Mouse (Mus musculus): Measurements from ENCODE around the gene Mib2. TPM values are rescaled to one million over a fixed set of nuclear protein-coding genes. Genes with fewer than 3 reads are reported as not detected.

Gene Mib2
- polyA plus RNA-seq, 2 experiments, result 1.8 to 4.8 TPM

DNA sequence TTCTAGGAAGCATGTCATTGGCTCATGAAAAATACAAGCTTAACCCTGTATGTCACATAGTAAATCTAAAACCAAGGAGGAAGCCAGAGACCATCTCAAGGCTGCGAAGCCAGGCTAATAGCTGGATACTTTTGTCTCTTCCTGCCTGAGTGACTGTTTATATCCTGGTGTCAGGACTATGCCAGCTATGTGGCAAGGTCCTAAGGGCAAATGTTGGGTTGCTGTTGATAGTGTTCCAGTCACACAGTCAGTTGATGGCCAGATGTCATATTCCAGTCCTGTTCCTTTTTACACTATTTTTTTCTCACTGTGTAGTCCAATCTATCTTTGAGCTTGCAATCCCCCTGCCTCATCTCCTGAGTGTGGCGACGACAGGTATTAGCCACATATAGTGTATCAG lies 55.7 kb downstream of the Mib2 start:
- H3K27me3 ChIP-seq (ENCODE audit: control insufficient read depth, insufficient read depth, low read length), result no peaks in the 10 kb centered on the region
- WGBS (ENCODE audit: insufficient replicate concordance), result 85% methylated on average over 3 of the region's 3 CpGs
- H3K4me2 ChIP-seq (ENCODE audit: low read depth), result no peak overlapping the region
- H3K4me3 ChIP-seq (ENCODE audit: insufficient read depth in 1 of 2, low read depth in 2 of 2, low read length in 2 of 2), result no peak overlapping the region
- no peak for DNase-seq (ENCODE audit: low read depth in 3 of 3, low spot score in 3 of 3)
- TF ChIP-seq EP300 (IDR thresholded peaks at IDR 0.05; ENCODE audit: low read depth), result no peak
- no peak for TF ChIP-seq CTCF (IDR thresholded peaks at IDR 0.05; ENCODE audit: low read depth)
- H3K9ac ChIP-seq (replicated peaks), result no peak overlapping the region
- ATAC-seq (ENCODE audit: insufficient read depth), result no peak
- H3K4me1 ChIP-seq (replicated peaks; ENCODE audit: control insufficient read depth in 2 of 2, insufficient read depth in 2 of 2, low read length in 1 of 2), result peaks cover 0 to 1% of the 10 kb centered on the region in 2 experiments; a peak in 2 of 4 replicates
- H3K36me3 ChIP-seq (replicated peaks; ENCODE audit: control insufficient read depth, insufficient read depth, low read depth), result peaks cover 53% of the 10 kb centered on the region
- H3K27ac ChIP-seq, result no peak overlapping the region
- no peaks in the 10 kb centered on the region for H3K9me3 ChIP-seq (ENCODE audit: control insufficient read depth, low read length)

GRCm38 (mm10) chr4:155611860-155612259 lies 57.1 kb downstream of the Mib2 start:
- 75% methylated on average over 3 of the region's 3 CpGs for WGBS (ENCODE audit: insufficient replicate concordance)
- ATAC-seq (ENCODE audit: insufficient read depth) (no peak), DNase-seq (ENCODE audit: low read depth in 3 of 3, low spot score in 3 of 3) (no peak)
- H3K4me3 ChIP-seq (ENCODE audit: insufficient read depth in 1 of 2, low read depth in 2 of 2, low read length in 2 of 2), result no peak overlapping the region
- no peak overlapping the region for H3K9ac ChIP-seq (replicated peaks)
- H3K9me3 ChIP-seq (ENCODE audit: control insufficient read depth, low read length), result no peaks in the 10 kb centered on the region
- H3K4me2 ChIP-seq (ENCODE audit: low read depth), result no peak overlapping the region
- no peaks in the 10 kb centered on the region for H3K27me3 ChIP-seq (ENCODE audit: control insufficient read depth, insufficient read depth, low read length)
- TF ChIP-seq CTCF (IDR thresholded peaks at IDR 0.05; ENCODE audit: low read depth), result no peak
- no peak for TF ChIP-seq EP300 (IDR thresholded peaks at IDR 0.05; ENCODE audit: low read depth)
- H3K36me3 ChIP-seq (replicated peaks; ENCODE audit: control insufficient read depth, insufficient read depth, low read depth), result peaks cover 41% of the 10 kb centered on the region
- H3K27ac ChIP-seq, result no peak overlapping the region
- H3K4me1 ChIP-seq (replicated peaks; ENCODE audit: control insufficient read depth in 2 of 2, insufficient read depth in 2 of 2, low read length in 1 of 2), result no peaks in the 10 kb centered on the region

DNA sequence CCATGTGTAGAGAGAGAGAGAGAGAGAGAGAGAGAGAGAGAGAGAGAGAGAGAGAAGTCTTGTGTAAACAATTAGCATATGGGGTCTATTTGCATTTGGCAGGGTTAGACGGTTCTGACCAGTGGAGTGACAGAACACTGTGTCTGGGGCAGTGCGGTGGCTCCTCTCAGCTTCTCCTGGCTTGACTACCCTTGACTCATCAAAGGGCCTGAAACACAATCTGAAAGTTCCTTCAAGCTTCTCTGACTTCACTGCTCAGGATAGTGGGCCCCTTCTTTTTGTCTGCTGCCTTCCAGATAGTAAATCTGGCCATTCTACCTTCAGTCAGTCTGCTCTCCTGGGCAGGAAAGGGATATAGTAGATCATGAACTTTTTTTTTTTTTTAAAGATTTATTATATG lies 62.2 kb downstream of the Mib2 start:
- WGBS (ENCODE audit: insufficient replicate concordance), result 79% methylated on average over 2 of the region's 2 CpGs
- Histone ChIP-seq H3K36me3 (replicated peaks; ENCODE audit: control insufficient read depth, insufficient read depth, low read depth) (peaks cover 12% of the 10 kb centered on the region), H3K9ac (replicated peaks) (no peak overlapping the region), H3K27ac (no peak overlapping the region), H3K9me3 (ENCODE audit: control insufficient read depth, low read length) (no peaks in the 10 kb centered on the region), H3K4me3 (ENCODE audit: insufficient read depth in 1 of 2, low read depth in 2 of 2, low read length in 2 of 2) (no peak overlapping the region), H3K4me2 (ENCODE audit: low read depth) (no peak overlapping the region), H3K27me3 (ENCODE audit: control insufficient read depth, insufficient read depth, low read length) (no peaks in the 10 kb centered on the region), H3K4me1 (replicated peaks; ENCODE audit: control insufficient read depth in 2 of 2, insufficient read depth in 2 of 2, low read length in 1 of 2) (peaks cover 10 to 12% of the 10 kb centered on the region in 2 experiments)
- TF ChIP-seq EP300 (IDR thresholded peaks at IDR 0.05; ENCODE audit: low read depth), result no peak
- TF ChIP-seq CTCF (IDR thresholded peaks at IDR 0.05; ENCODE audit: low read depth), result no peak
- ATAC-seq (ENCODE audit: insufficient read depth) (no peak), DNase-seq (ENCODE audit: low read depth in 3 of 3, low spot score in 3 of 3) (no peak)

GRCm38 (mm10) chr4:155605132-155605531 lies 63.9 kb downstream of the Mib2 start:
- Histone ChIP-seq H3K4me1 (replicated peaks; ENCODE audit: control insufficient read depth in 2 of 2, insufficient read depth in 2 of 2, low read length in 1 of 2) (peaks cover 14 to 17% of the 10 kb centered on the region in 2 experiments), H3K9me3 (ENCODE audit: control insufficient read depth, low read length) (no peaks in the 10 kb centered on the region), H3K4me2 (ENCODE audit: low read depth) (no peak overlapping the region), H3K27me3 (ENCODE audit: control insufficient read depth, insufficient read depth, low read length) (no peaks in the 10 kb centered on the region), H3K4me3 (ENCODE audit: insufficient read depth in 1 of 2, low read depth in 2 of 2, low read length in 2 of 2) (no peak overlapping the region), H3K36me3 (replicated peaks; ENCODE audit: control insufficient read depth, insufficient read depth, low read depth) (peaks cover 5% of the 10 kb centered on the region), H3K27ac (no peak overlapping the region), H3K9ac (replicated peaks) (no peak overlapping the region)
- WGBS (ENCODE audit: insufficient replicate concordance), result 74% methylated on average over 4 of the region's 4 CpGs
- DNase-seq (ENCODE audit: low read depth in 3 of 3, low spot score in 3 of 3), result no peak
- TF ChIP-seq EP300 (IDR thresholded peaks at IDR 0.05; ENCODE audit: low read depth), result no peak
- no peak for TF ChIP-seq CTCF (IDR thresholded peaks at IDR 0.05; ENCODE audit: low read depth)
- ATAC-seq (ENCODE audit: insufficient read depth), result no peak

Other genes starting within 250 kb of the Mib2 start
- not detected in 2 replicates for gene Tmem52, start 200.1 kb downstream of the Mib2 start, polyA plus RNA-seq (2012; rRNA removed)
- gene Tmem52, start 200.1 kb downstream of the Mib2 start, polyA plus RNA-seq (2014; fragmentation: Nextera tagmentation; extraction: Ambion mirVana), result not detected in 2 replicates
- 92.8 and 127 TPM in 2 replicates for gene Gnb1, start 177.8 kb downstream of the Mib2 start, polyA plus RNA-seq (2012; rRNA removed)
- gene Gnb1, start 177.8 kb downstream of the Mib2 start, polyA plus RNA-seq (2014; fragmentation: Nextera tagmentation; extraction: Ambion mirVana), result 98.7 and 108 TPM in 2 replicates
- 32.0 and 32.2 TPM in 2 replicates for gene Nadk, start 106.8 kb downstream of the Mib2 start, polyA plus RNA-seq (2012; rRNA removed)
- 40.2 and 48.4 TPM in 2 replicates for gene Nadk, start 106.8 kb downstream of the Mib2 start, polyA plus RNA-seq (2014; fragmentation: Nextera tagmentation; extraction: Ambion mirVana)
- gene Slc35e2, start 67.8 kb downstream of the Mib2 start, polyA plus RNA-seq (2012; rRNA removed), result 4.1 and 4.2 TPM in 2 replicates
- 6.7 and 7.9 TPM in 2 replicates for gene Slc35e2, start 67.8 kb downstream of the Mib2 start, polyA plus RNA-seq (2014; fragmentation: Nextera tagmentation; extraction: Ambion mirVana)
- gene Cdk11b, start 44.3 kb downstream of the Mib2 start, polyA plus RNA-seq (2012; rRNA removed), result 12.6 and 21.4 TPM in 2 replicates
- gene Cdk11b, start 44.3 kb downstream of the Mib2 start, polyA plus RNA-seq (2014; fragmentation: Nextera tagmentation; extraction: Ambion mirVana), result 16.3 and 19.4 TPM in 2 replicates
- gene Gm10563, start 23.8 kb downstream of the Mib2 start, polyA plus RNA-seq (2012; rRNA removed), result not detected in 2 replicates
- not detected in 2 replicates for gene Gm10563, start 23.8 kb downstream of the Mib2 start, polyA plus RNA-seq (2014; fragmentation: Nextera tagmentation; extraction: Ambion mirVana)
- gene Mmp23, start 15.8 kb downstream of the Mib2 start, polyA plus RNA-seq (2012; rRNA removed), result 3.4 and 5.4 TPM in 2 replicates
- gene Mmp23, start 15.8 kb downstream of the Mib2 start, polyA plus RNA-seq (2014; fragmentation: Nextera tagmentation; extraction: Ambion mirVana), result 2.8 TPM in 2 replicates
- gene Fndc10, start 25.1 kb upstream of the Mib2 start, polyA plus RNA-seq (2012; rRNA removed), result 0.58 and 0.87 TPM in 2 replicates
- gene Fndc10, start 25.1 kb upstream of the Mib2 start, polyA plus RNA-seq (2014; fragmentation: Nextera tagmentation; extraction: Ambion mirVana), result 0.10 and 0.15 TPM in 2 replicates
- 38.6 and 39.5 TPM in 2 replicates for gene Ssu72, start 35.6 kb upstream of the Mib2 start, polyA plus RNA-seq (2012; rRNA removed)
- gene Ssu72, start 35.6 kb upstream of the Mib2 start, polyA plus RNA-seq (2014; fragmentation: Nextera tagmentation; extraction: Ambion mirVana), result 53.9 and 56.9 TPM in 2 replicates
- 0.06 and 0.17 TPM in 2 replicates for gene Tmem240, start 65.6 kb upstream of the Mib2 start, polyA plus RNA-seq (2012; rRNA removed)
- 0.06 TPM in 1 of 2 replicates, not detected in the other for gene Tmem240, start 65.6 kb upstream of the Mib2 start, polyA plus RNA-seq (2014; fragmentation: Nextera tagmentation; extraction: Ambion mirVana)
- 28.7 and 41.8 TPM in 2 replicates for gene Atad3a, start 91.9 kb upstream of the Mib2 start, polyA plus RNA-seq (2012; rRNA removed)
- gene Atad3a, start 91.9 kb upstream of the Mib2 start, polyA plus RNA-seq (2014; fragmentation: Nextera tagmentation; extraction: Ambion mirVana), result 31.2 and 38.7 TPM in 2 replicates
- 0.13 and 0.15 TPM in 2 replicates for gene Vwa1, start 105.5 kb upstream of the Mib2 start, polyA plus RNA-seq (2012; rRNA removed)
- gene Vwa1, start 105.5 kb upstream of the Mib2 start, polyA plus RNA-seq (2014; fragmentation: Nextera tagmentation; extraction: Ambion mirVana), result 0.14 and 0.19 TPM in 2 replicates
- 0.28 and 0.32 TPM in 2 replicates for gene Tmem88b, start 116.7 kb upstream of the Mib2 start, polyA plus RNA-seq (2012; rRNA removed)
- gene Tmem88b, start 116.7 kb upstream of the Mib2 start, polyA plus RNA-seq (2014; fragmentation: Nextera tagmentation; extraction: Ambion mirVana), result 0.04 and 0.11 TPM in 2 replicates
- gene Ankrd65, start 121.2 kb upstream of the Mib2 start, polyA plus RNA-seq (2012; rRNA removed), result 0.02 and 0.03 TPM in 2 replicates
- not detected in 2 replicates for gene Ankrd65, start 121.2 kb upstream of the Mib2 start, polyA plus RNA-seq (2014; fragmentation: Nextera tagmentation; extraction: Ambion mirVana)
- gene Mrpl20, start 133.7 kb upstream of the Mib2 start, polyA plus RNA-seq (2012; rRNA removed), result 41.6 and 62.8 TPM in 2 replicates
- 197 and 200 TPM in 2 replicates for gene Mrpl20, start 133.7 kb upstream of the Mib2 start, polyA plus RNA-seq (2014; fragmentation: Nextera tagmentation; extraction: Ambion mirVana)
- gene Ccnl2, start 143.3 kb upstream of the Mib2 start, polyA plus RNA-seq (2012; rRNA removed), result 43.3 and 65.8 TPM in 2 replicates
- 51.2 and 57.2 TPM in 2 replicates for gene Ccnl2, start 143.3 kb upstream of the Mib2 start, polyA plus RNA-seq (2014; fragmentation: Nextera tagmentation; extraction: Ambion mirVana)
- gene Aurkaip1, start 162.1 kb upstream of the Mib2 start, polyA plus RNA-seq (2012; rRNA removed), result 67.4 and 77.0 TPM in 2 replicates
- 117 and 120 TPM in 2 replicates for gene Aurkaip1, start 162.1 kb upstream of the Mib2 start, polyA plus RNA-seq (2014; fragmentation: Nextera tagmentation; extraction: Ambion mirVana)
- 5.4 and 6.2 TPM in 2 replicates for gene Mxra8, start 170.5 kb upstream of the Mib2 start, polyA plus RNA-seq (2012; rRNA removed)
- gene Mxra8, start 170.5 kb upstream of the Mib2 start, polyA plus RNA-seq (2014; fragmentation: Nextera tagmentation; extraction: Ambion mirVana), result 3.9 and 4.9 TPM in 2 replicates
- gene Dvl1, start 178.2 kb upstream of the Mib2 start, polyA plus RNA-seq (2012; rRNA removed), result 20.9 and 24.5 TPM in 2 replicates
- 2.8 and 3.9 TPM in 2 replicates for gene Dvl1, start 178.2 kb upstream of the Mib2 start, polyA plus RNA-seq (2014; fragmentation: Nextera tagmentation; extraction: Ambion mirVana)
- gene Tas1r3, start 194.2 kb upstream of the Mib2 start, polyA plus RNA-seq (2012; rRNA removed), result 0.08 and 0.09 TPM in 2 replicates
- gene Tas1r3, start 194.2 kb upstream of the Mib2 start, polyA plus RNA-seq (2014; fragmentation: Nextera tagmentation; extraction: Ambion mirVana), result 0.04 and 0.06 TPM in 2 replicates
- 5.6 and 6.6 TPM in 2 replicates for gene Cptp, start 200.2 kb upstream of the Mib2 start, polyA plus RNA-seq (2012; rRNA removed)
- gene Cptp, start 200.2 kb upstream of the Mib2 start, polyA plus RNA-seq (2014; fragmentation: Nextera tagmentation; extraction: Ambion mirVana), result 7.6 and 9.4 TPM in 2 replicates
- 16.7 and 22.1 TPM in 2 replicates for gene Ints11, start 200.3 kb upstream of the Mib2 start, polyA plus RNA-seq (2012; rRNA removed)
- 34.0 and 34.6 TPM in 2 replicates for gene Ints11, start 200.3 kb upstream of the Mib2 start, polyA plus RNA-seq (2014; fragmentation: Nextera tagmentation; extraction: Ambion mirVana)
- 16.8 and 19.4 TPM in 2 replicates for gene Pusl1, start 222.6 kb upstream of the Mib2 start, polyA plus RNA-seq (2012; rRNA removed)
- 12.9 and 14.9 TPM in 2 replicates for gene Pusl1, start 222.6 kb upstream of the Mib2 start, polyA plus RNA-seq (2014; fragmentation: Nextera tagmentation; extraction: Ambion mirVana)
- gene Acap3, start 222.6 kb upstream of the Mib2 start, polyA plus RNA-seq (2012; rRNA removed), result 9.4 and 9.6 TPM in 2 replicates
- 4.7 and 5.5 TPM in 2 replicates for gene Acap3, start 222.6 kb upstream of the Mib2 start, polyA plus RNA-seq (2014; fragmentation: Nextera tagmentation; extraction: Ambion mirVana)

All from liver, embryonic 14.5 days (tissue).